Mouse (Mus musculus) CD8-positive naive resting alpha-beta T cell, adult 2 months (primary cell): ENCODE data around the gene Sowahd.

ENCODE experiments used
- DNase-seq, 2 experiments: peaks; one replicate each; pipeline ENCODE4 v3.0.0; 2022; ENCODE audit warnings: low read depth in 2 of 2, low spot score in 2 of 2

Sowahd gene

DNA sequence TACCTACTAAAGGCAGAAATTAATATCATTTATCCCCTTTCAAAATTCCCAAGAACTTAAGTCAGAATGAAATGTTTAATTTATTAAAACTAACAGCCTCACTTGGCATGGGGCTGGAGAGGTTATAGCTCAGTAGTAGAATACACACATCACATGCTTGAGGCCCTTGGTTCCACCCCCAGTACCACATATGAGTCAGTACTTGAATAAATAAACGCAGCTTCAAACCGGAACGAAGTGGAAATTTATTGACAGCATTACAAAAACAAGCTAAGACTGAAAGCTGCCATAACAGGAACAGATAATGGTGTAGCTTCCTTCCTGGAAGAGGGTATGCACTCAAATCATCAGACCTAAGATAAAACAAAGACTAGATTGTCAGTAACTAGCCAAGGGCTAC, 42.8 kb downstream of the Sowahd start:
- no peak for DNase-seq

DNA sequence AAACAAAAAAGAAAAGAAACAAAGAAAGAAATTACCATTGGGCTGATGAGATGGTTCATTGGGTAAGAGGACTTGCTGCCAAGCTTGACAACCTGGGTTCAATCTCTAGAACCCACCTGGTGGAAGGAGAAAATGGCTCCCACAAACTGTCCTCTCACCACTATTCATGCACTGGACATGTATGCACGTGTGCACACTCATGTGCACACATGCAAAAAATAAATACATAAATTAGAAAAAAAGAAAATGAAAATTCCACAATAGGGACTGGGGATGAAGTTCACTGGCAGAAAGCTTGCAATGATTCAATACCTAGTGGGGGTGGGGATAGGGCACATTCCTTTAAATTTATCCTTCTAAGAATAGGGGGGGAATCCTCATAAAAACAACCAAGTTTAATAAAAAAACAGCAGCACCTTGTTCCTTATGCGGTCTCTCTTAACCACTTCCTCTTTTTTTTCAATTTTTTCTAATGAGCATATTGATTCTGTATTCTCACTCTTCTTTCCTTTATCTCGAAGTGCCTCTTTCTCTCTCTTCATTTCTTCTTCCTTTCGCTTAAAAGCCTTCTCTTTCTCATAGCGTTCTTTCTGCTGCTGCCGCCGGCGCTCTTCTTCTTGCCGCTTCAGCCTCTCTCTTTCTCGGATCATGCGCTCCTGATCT, 46.6 kb downstream of the Sowahd start:
- no peak for DNase-seq

DNA sequence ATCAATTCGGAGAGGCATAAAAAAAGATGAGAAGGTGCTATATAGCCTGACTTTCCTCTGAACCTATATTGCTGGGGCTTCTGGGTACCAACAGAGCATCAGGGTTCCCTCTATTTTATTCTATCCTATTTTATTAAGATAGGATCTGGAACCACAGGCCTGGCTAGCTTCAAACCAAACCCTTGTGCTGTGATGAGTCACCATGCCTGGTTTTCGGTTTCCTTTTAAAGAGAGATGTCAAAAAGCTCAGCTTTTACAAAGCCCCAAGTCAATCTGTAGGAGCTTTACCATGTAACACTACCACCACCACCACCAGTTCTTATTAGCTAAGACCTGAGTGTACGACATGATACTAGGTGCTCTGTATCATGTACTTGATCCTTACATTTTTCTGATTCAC, 50.0 kb downstream of the Sowahd start:
- no peak for DNase-seq
